Mouse (Mus musculus) neural tube, embryonic 12.5 days (tissue): Measurements from ENCODE around the gene Pxk. TPM values are rescaled to one million over a fixed set of nuclear protein-coding genes. Genes with fewer than 3 reads are reported as not detected.
A peak's percentile ranks its signal among the peaks of the same experiment; 100 is the strongest.
"Not testable (repeated sequence)": the region's sequence is repeated elsewhere in the genome, so short reads cannot be mapped to it uniquely, and the experiment has no call there.

Source experiments
- ATAC-seq: fragments of 200-750 bp; cut with Nextera tagmentation; 2 replicates; pipeline ENCODE4 v1.8.0; 2017; ENCODE audit warnings: low read depth, mild to moderate bottlenecking, moderate TSS enrichment, moderate library complexity; ENCODE audit not compliant: low FRiP score
- H3K27ac ChIP-seq: fragments of 300-500 bp; sonication (generic); 2 replicates; pipeline ENCODE4 v1.5.1; 2016
- H3K27me3 ChIP-seq: fragments of 300-500 bp; sonication (generic); replicated peaks from 2 replicates; pipeline ENCODE4 v1.6.1; 2016; ENCODE audit warnings: mild to moderate bottlenecking
- H3K36me3 ChIP-seq: fragments of 300-500 bp; sonication (generic); 2 replicates; pipeline ENCODE4 v1.6.1; 2016; ENCODE audit warnings: mild to moderate bottlenecking
- H3K4me1 ChIP-seq: fragments of 300-500 bp; sonication (generic); 2 replicates; pipeline ENCODE4 v1.6.1; 2016
- H3K4me2 ChIP-seq: fragments of 300-500 bp; sonication (generic); replicated peaks from 2 replicates; pipeline ENCODE4 v1.6.1; 2016; ENCODE audit warnings: mild to moderate bottlenecking
- H3K4me3 ChIP-seq: fragments of 300-500 bp; sonication (generic); 2 replicates; pipeline ENCODE4 v1.5.1; 2016
- H3K9ac ChIP-seq: fragments of 300-500 bp; sonication (generic); 2 replicates; pipeline ENCODE4 v1.6.1; 2016; ENCODE audit warnings: mild to moderate bottlenecking
- H3K9me3 ChIP-seq: fragments of 300-500 bp; sonication (generic); 2 replicates; pipeline ENCODE4 v1.6.1; 2016; ENCODE audit warnings: mild to moderate bottlenecking
- WGBS: fragments of 180-500 bp; shearing (Covaris S2); methylation state at CpG from one replicate; pipeline ENCODE4 v1.1.7; 2016; 5-methylcytosine and 5-hydroxymethylcytosine counted together
- polyA plus RNA-seq: library from polyadenylated mRNA; unstranded; fragments of >200 nt; fragmentation: Nextera tagmentation; extraction: Ambion mirVana; gene quantifications from 2 replicates; pipeline ENCODE4 v1.2.1, GENCODE M21; 2016

Gene Pxk
- polyA plus RNA-seq, 1 experiment from 2014 or later = 46.5 TPM

GRCm38 (mm10) chr14:8159141-8159540 lies 61.1 kb downstream of the Pxk start:
- no peak for ATAC-seq
- H3K9me3 ChIP-seq = no peaks in the 10 kb centered on the region
- no peak overlapping the region for H3K4me3 ChIP-seq
- no peak overlapping the region for H3K27ac ChIP-seq
- H3K36me3 ChIP-seq = peaks cover 36% of the 10 kb centered on the region
- H3K9ac ChIP-seq = no peak overlapping the region
- WGBS = 92% methylated on average over 3 of the region's 3 CpGs
- H3K4me1 ChIP-seq = no peaks in the 10 kb centered on the region
- H3K4me2 ChIP-seq = no peak overlapping the region
- no peaks in the 10 kb centered on the region for H3K27me3 ChIP-seq

GRCm38 (mm10) chr14:8161777-8162176 lies 63.8 kb downstream of the Pxk start:
- Histone ChIP-seq H3K36me3 (peaks cover 59% of the 10 kb centered on the region), H3K27ac (no peak overlapping the region), H3K27me3 (no peaks in the 10 kb centered on the region), H3K4me3 (no peak overlapping the region), H3K9me3 (no peaks in the 10 kb centered on the region), H3K9ac (no peak overlapping the region), H3K4me2 (no peak overlapping the region), H3K4me1 (no peaks in the 10 kb centered on the region)
- no peak for ATAC-seq
- WGBS = 93% methylated on average over 2 of the region's 2 CpGs

GRCm38 (mm10) chr14:8164463-8164862 lies 66.5 kb downstream of the Pxk start:
- Histone ChIP-seq H3K9ac (no peak overlapping the region), H3K36me3 (peaks cover 80% of the 10 kb centered on the region), H3K9me3 (no peaks in the 10 kb centered on the region), H3K4me2 (no peak overlapping the region), H3K4me3 (no peak overlapping the region), H3K27ac (no peak overlapping the region), H3K4me1 (no peaks in the 10 kb centered on the region), H3K27me3 (no peaks in the 10 kb centered on the region)
- whole genome bisulfite sequencing = 83% methylated on average over 7 of the region's 7 CpGs
- ATAC-seq = no peak

GRCm38 (mm10) chr14:8172507-8173410 lies 74.7 kb downstream of the Pxk start, which contains the start of gene Pdhb:
TSS of gene Pdhb (minus strand) at chr14:8173025.
- WGBS = under 1% methylated on average over 64 of the region's 64 CpGs
- peak; percentile 100 for ATAC-seq
- Histone ChIP-seq H3K9me3 (no peaks in the 10 kb centered on the region), H3K27me3 (no peaks in the 10 kb centered on the region), H3K4me3 (peak within 1 kb of the TSS; percentile 93), H3K27ac (peak within 1 kb of the TSS; percentile 62), H3K36me3 (peaks cover 21% of the 10 kb centered on the region), H3K4me2 (peak within 1 kb of the TSS; percentile 79), H3K4me1 (peaks cover 13% of the 10 kb centered on the region), H3K9ac (peak within 1 kb of the TSS; percentile 87)

GRCm38 (mm10) chr14:8173542-8174250 lies 75.7 kb downstream of the Pxk start:
- H3K9ac ChIP-seq = peak overlapping the region; percentile 53
- H3K27me3 ChIP-seq, H3K9me3 ChIP-seq: not testable (repeated sequence)
- peak overlapping the region; percentile 79 for H3K4me2 ChIP-seq
- peak overlapping the region; percentile 93 for H3K4me3 ChIP-seq
- H3K36me3 ChIP-seq = peaks cover 12% of the 10 kb centered on the region
- H3K27ac ChIP-seq = peak overlapping the region; percentile 23; the same call in 1 of the 2 replicates
- H3K4me1 ChIP-seq = peaks cover 13% of the 10 kb centered on the region
- peak; percentile 14; the same call in 1 of the 2 replicates for ATAC-seq
- WGBS = 30% methylated on average over 7 of the region's 7 CpGs

GRCm38 (mm10) chr14:8174634-8175033 lies 76.6 kb downstream of the Pxk start:
- no peak overlapping the region for H3K9ac ChIP-seq
- H3K36me3 ChIP-seq = peaks cover 3% of the 10 kb centered on the region; the same call in 1 of the 2 replicates
- H3K27me3 ChIP-seq = no peaks in the 10 kb centered on the region
- H3K9me3 ChIP-seq = no peaks in the 10 kb centered on the region
- no peak overlapping the region for H3K4me3 ChIP-seq
- 90% methylated on average over 5 of the region's 5 CpGs for WGBS
- H3K27ac ChIP-seq = no peak overlapping the region
- no peak overlapping the region for H3K4me2 ChIP-seq
- ATAC-seq = no peak
- H3K4me1 ChIP-seq = peaks cover 13% of the 10 kb centered on the region

GRCm38 (mm10) chr14:8176251-8176650 lies 78.2 kb downstream of the Pxk start:
- Histone ChIP-seq H3K9ac (no peak overlapping the region), H3K27ac (no peak overlapping the region), H3K36me3 (no peaks in the 10 kb centered on the region), H3K9me3 (no peaks in the 10 kb centered on the region), H3K4me3 (no peak overlapping the region), H3K27me3 (no peaks in the 10 kb centered on the region), H3K4me1 (peaks cover 11% of the 10 kb centered on the region), H3K4me2 (no peak overlapping the region)
- WGBS = 56% methylated on average over 5 of the region's 5 CpGs
- ATAC-seq = no peak

- H3K4me1 ChIP-seq = no peaks in the 10 kb centered on the region
- ATAC-seq = no peak
- no peaks in the 10 kb centered on the region for H3K27me3 ChIP-seq
- H3K27ac ChIP-seq = no peak overlapping the region
- WGBS = 77% methylated on average over 4 of the region's 4 CpGs
- no peaks in the 10 kb centered on the region for H3K9me3 ChIP-seq
- H3K9ac ChIP-seq = no peak overlapping the region
- no peaks in the 10 kb centered on the region for H3K36me3 ChIP-seq
- no peak overlapping the region for H3K4me3 ChIP-seq
- H3K4me2 ChIP-seq = no peak overlapping the region
Observed at GRCm38 (mm10) chr14:8180371-8181035, 82.5 kb downstream of the Pxk start.

GRCm38 (mm10) chr14:8183330-8183729 lies 85.3 kb downstream of the Pxk start:
- no peak overlapping the region for H3K4me2 ChIP-seq
- H3K27me3 ChIP-seq = no peaks in the 10 kb centered on the region
- no peak overlapping the region for H3K4me3 ChIP-seq
- no peak overlapping the region for H3K27ac ChIP-seq
- no peaks in the 10 kb centered on the region for H3K9me3 ChIP-seq
- H3K9ac ChIP-seq = no peak overlapping the region
- 55% methylated on average over 3 of the region's 3 CpGs for WGBS
- H3K36me3 ChIP-seq = no peaks in the 10 kb centered on the region
- no peaks in the 10 kb centered on the region for H3K4me1 ChIP-seq
- no peak for ATAC-seq

GRCm38 (mm10) chr14:8186278-8187045 lies 88.5 kb downstream of the Pxk start:
- WGBS = 85% methylated on average over 6 of the region's 6 CpGs
- Histone ChIP-seq H3K4me3 (no peak overlapping the region), H3K27me3 (no peaks in the 10 kb centered on the region), H3K27ac (no peak overlapping the region), H3K4me2 (no peak overlapping the region), H3K36me3 (no peaks in the 10 kb centered on the region), H3K9ac (no peak overlapping the region), H3K9me3 (no peaks in the 10 kb centered on the region), H3K4me1 (no peaks in the 10 kb centered on the region)
- ATAC-seq = no peak

- H3K27me3 ChIP-seq = no peaks in the 10 kb centered on the region
- no peaks in the 10 kb centered on the region for H3K36me3 ChIP-seq
- H3K9ac ChIP-seq = no peak overlapping the region
- H3K4me3 ChIP-seq = no peak overlapping the region
- H3K27ac ChIP-seq = no peak overlapping the region
- H3K9me3 ChIP-seq = no peaks in the 10 kb centered on the region
- 95% methylated on average over 3 of the region's 3 CpGs for WGBS
- ATAC-seq = no peak
- no peak overlapping the region for H3K4me2 ChIP-seq
- H3K4me1 ChIP-seq = no peaks in the 10 kb centered on the region
Observed at GRCm38 (mm10) chr14:8190556-8190955, 92.5 kb downstream of the Pxk start.
